Mouse (Mus musculus) right cerebral cortex, adult 2 months (tissue): Measurements from ENCODE around the gene Map3k12.

Experiments
- DNase-seq, 2 experiments: peaks; one replicate each; pipeline ENCODE4 v3.0.0; 2021 to 2022; ENCODE audit warnings: low spot score in 2 of 2

Gene Map3k12

GRCm38 (mm10) chr15:102519211-102520141 lies 2.6 kb upstream of the Map3k12 start:
- no peak for DNase-seq

- DNase-seq: no peak
These were observed 2.0 kb upstream of the Map3k12 start for GRCm38 (mm10) chr15:102518859-102519201.

- DNase-seq: peak; percentile 100
These were observed 1.4 kb upstream of the Map3k12 start, which contains the start of gene Tarbp2 for GRCm38 (mm10) chr15:102517976-102518858. Gene Tarbp2 (plus strand): TSS chr15:102518192.

- no peak for DNase-seq
These were observed 739 bp upstream of the Map3k12 start for GRCm38 (mm10) chr15:102517631-102517975.

- no peak for DNase-seq
These were observed 571 bp downstream of the Map3k12 start for GRCm38 (mm10) chr15:102516293-102516692.

- DNase-seq: no peak
These were observed 1.1 kb downstream of the Map3k12 start for GRCm38 (mm10) chr15:102515791-102516190.

GRCm38 (mm10) chr15:102515261-102515660 lies 1.6 kb downstream of the Map3k12 start:
- no peak for DNase-seq

GRCm38 (mm10) chr15:102513004-102513403 lies 3.9 kb downstream of the Map3k12 start:
- no peak for DNase-seq

GRCm38 (mm10) chr15:102512471-102512870 lies 4.4 kb downstream of the Map3k12 start:
- DNase-seq: no peak

GRCm38 (mm10) chr15:102512010-102512409 lies 4.9 kb downstream of the Map3k12 start:
- no peak for DNase-seq

- DNase-seq: no peak
These were observed 5.5 kb downstream of the Map3k12 start for GRCm38 (mm10) chr15:102511285-102511833.

- peak; percentile 80 to 90 for DNase-seq
These were observed 6.1 kb downstream of the Map3k12 start for GRCm38 (mm10) chr15:102510590-102511284.

GRCm38 (mm10) chr15:102510110-102510509 lies 6.8 kb downstream of the Map3k12 start:
- DNase-seq: peak in 1 of 2 experiments; percentile 51

- DNase-seq: no peak
These were observed 8.5 kb downstream of the Map3k12 start for GRCm38 (mm10) chr15:102508336-102508735.

- DNase-seq: no peak
These were observed 9.3 kb downstream of the Map3k12 start for GRCm38 (mm10) chr15:102507561-102507960.

GRCm38 (mm10) chr15:102506864-102507263 lies 10.0 kb downstream of the Map3k12 start:
- no peak for DNase-seq

GRCm38 (mm10) chr15:102506464-102506830 lies 10.4 kb downstream of the Map3k12 start:
- DNase-seq: no peak

- no peak for DNase-seq
These were observed 10.9 kb downstream of the Map3k12 start for GRCm38 (mm10) chr15:102505770-102506463.

- DNase-seq: no peak
These were observed 11.6 kb downstream of the Map3k12 start for GRCm38 (mm10) chr15:102505073-102505769.
